Comparison of ENCODE assay signal across 8 mouse cellular contexts in the genomic region with DNA sequence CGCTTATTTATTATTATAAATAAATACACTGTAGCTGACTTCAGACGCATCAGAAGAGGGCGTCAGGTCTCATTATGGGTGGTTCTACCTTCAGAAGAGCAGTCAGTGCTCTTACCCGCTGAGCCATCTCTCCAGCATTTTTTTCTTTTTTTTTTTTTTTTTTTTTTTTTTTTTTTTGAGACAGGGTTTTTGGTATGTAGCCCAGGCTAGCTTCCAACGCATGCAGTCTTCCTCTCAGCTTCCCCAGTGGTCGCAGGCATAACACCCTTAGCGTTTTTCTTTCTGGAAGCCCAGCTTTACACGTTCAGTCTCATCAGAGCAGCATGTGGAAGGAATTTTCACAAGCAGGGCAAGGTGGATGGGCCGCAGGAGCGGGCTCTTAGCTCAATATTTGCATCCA. TPM values are rescaled to one million over a fixed set of nuclear protein-coding genes. Genes with fewer than 3 reads are reported as not detected.
DNase-seq lines count a peak whose midpoint lies in the region; ATAC-seq and TF ChIP-seq lines count a peak whose summit lies in the region.

No protein-coding gene starts in this region.

- H3K27ac ChIP-seq in heart, embryonic 11.5 days (ENCODE audit: low read depth, low read length) = no peak overlapping the region
- no peak overlapping the region for H3K27ac ChIP-seq in hindbrain, embryonic 10.5 days
- H3K27ac ChIP-seq in macrophage = no peak overlapping the region

- H3K27me3 ChIP-seq in heart, embryonic 11.5 days (ENCODE audit: control insufficient read depth, insufficient read depth, low read length) = peaks cover 28% of the 10 kb centered on the region
- peaks cover 43% of the 10 kb centered on the region for H3K27me3 ChIP-seq in E14TG2a.4 (ENCODE audit: insufficient read depth, low read length)
- H3K27me3 ChIP-seq in hindbrain, embryonic 10.5 days (ENCODE audit: insufficient read depth, poor library complexity, severe bottlenecking) = peaks cover 45% of the 10 kb centered on the region

- no peak for ATAC-seq in heart, embryonic 11.5 days (replicated peaks; ENCODE audit: insufficient number of reproducible peaks, low FRiP score, low TSS enrichment)

- 37% methylated on average over 10 of the region's 10 CpGs for WGBS in heart, embryonic 11.5 days (ENCODE audit: insufficient replicate concordance)
- WGBS in hindbrain, embryonic 10.5 days = 39% methylated on average over 10 of the region's 10 CpGs
- WGBS in macrophage (ENCODE audit: missing documents) = 34% methylated on average over 10 of the region's 10 CpGs

- TF ChIP-seq CTCF in E14TG2a.4 (conservative IDR thresholded peaks at IDR 0.05; ENCODE audit: low read length) = no peak

- H3K4me3 ChIP-seq in heart, embryonic 11.5 days (ENCODE audit: low read depth, low read length) = peak overlapping the region; percentile 62; the same call in 1 of the 2 replicates
- H3K4me3 ChIP-seq in E14TG2a.4 (replicated peaks; ENCODE audit: low read length) = 0 out of 2 replicates have a peak overlapping the region, but pooled peaks have one; percentile 37
- H3K4me3 ChIP-seq in hindbrain, embryonic 10.5 days = peak overlapping the region; percentile 71
- H3K4me3 ChIP-seq in macrophage (ENCODE audit: inconsistent target) = peak overlapping the region; percentile 90; the same call in 1 of the 2 replicates

- no peaks in the 10 kb centered on the region; the same call in 1 of the 2 replicates for H3K36me3 ChIP-seq in heart, embryonic 11.5 days (ENCODE audit: control insufficient read depth, insufficient read depth, low read length)
- H3K36me3 ChIP-seq in E14TG2a.4 (ENCODE audit: insufficient read depth, low read length) (peaks cover 21% of the 10 kb centered on the region), macrophage (ENCODE audit: inconsistent target) (peaks cover 26% of the 10 kb centered on the region; the same call in 1 of the 2 replicates)
- H3K36me3 ChIP-seq in hindbrain, embryonic 10.5 days = peaks cover 30% of the 10 kb centered on the region

- no peak overlapping the region for H3K9ac ChIP-seq in heart, embryonic 11.5 days (ENCODE audit: low read depth, low read length)

- H3K79me2 ChIP-seq in macrophage (ENCODE audit: inconsistent target) = peaks cover 9% of the 10 kb centered on the region; the same call in 1 of the 2 replicates

- peak overlapping the region; percentile 86 for H3K4me2 ChIP-seq in heart, embryonic 11.5 days

- no peak for DNase-seq in heart, postnatal 4 days
- DNase-seq in hindbrain, embryonic 10.5 days (ENCODE audit: low spot score) = no peak
- no peak for DNase-seq in right cerebral cortex, postnatal 4 days
- no peak for DNase-seq in embryo, embryonic 10.5 days (ENCODE audit: low spot score)
- DNase-seq in spleen, adult 18-20 months = no peak

- no peaks in the 10 kb centered on the region for H3K9me3 ChIP-seq in heart, embryonic 11.5 days (replicated peaks; ENCODE audit: control insufficient read depth, low read length)
- no peaks in the 10 kb centered on the region for H3K9me3 ChIP-seq in E14TG2a.4 (ENCODE audit: low read length)
- no peaks in the 10 kb centered on the region for H3K9me3 ChIP-seq in hindbrain, embryonic 10.5 days

- peaks cover 13% of the 10 kb centered on the region for H3K4me1 ChIP-seq in heart, embryonic 11.5 days (ENCODE audit: control insufficient read depth, insufficient read depth, low read length)
- peaks cover 43% of the 10 kb centered on the region for H3K4me1 ChIP-seq in E14TG2a.4 (replicated peaks; ENCODE audit: low read depth, low read length)
- H3K4me1 ChIP-seq in hindbrain, embryonic 10.5 days (replicated peaks) = peaks cover 44% of the 10 kb centered on the region

RNA-seq across cellular contexts. Expression of a gene that starts 0.5 kb away (rescaled TPM):
- 17.8 and 18.5 TPM in 2 replicates for polyA plus RNA-seq in heart, embryonic 11.5 days (2014; fragmentation: Nextera tagmentation; extraction: Ambion mirVana)
- 1 to 10 TPM; 6.7 to 7.0 TPM for total RNA-seq in heart, postnatal 4 days (2021)
- 41.9 and 43.1 TPM in 2 replicates for polyA plus RNA-seq in hindbrain, embryonic 10.5 days (2016; fragmentation: Nextera tagmentation; extraction: Ambion mirVana)
- 10 to 100 TPM; 11.1 to 83.6 (median 43.5) TPM for total RNA-seq in macrophage (2018; cell fraction: chromatin; rRNA removed)
- 10 to 100 TPM; 12.4 to 22.9 (median 17.7) TPM for total RNA-seq in macrophage (2018; cell fraction: cytosol; rRNA removed)
- total RNA-seq in macrophage (2018; cell fraction: nucleus; rRNA removed) = 10 to 100 TPM; 11.2 to 37.0 (median 21.0) TPM
- 16.7 to 41.8 TPM (median 18.2 TPM) in 3 replicates for polyA plus RNA-seq in macrophage (2018)

RNA-seq across cellular contexts. Expression of a gene that starts 2.9 kb away (rescaled TPM):
- polyA plus RNA-seq in heart, embryonic 11.5 days (2014; fragmentation: Nextera tagmentation; extraction: Ambion mirVana) = 2.2 and 3.2 TPM in 2 replicates
- total RNA-seq in heart, postnatal 4 days (2021) = not detected
- 19.4 and 38.1 TPM in 2 replicates for polyA plus RNA-seq in hindbrain, embryonic 10.5 days (2016; fragmentation: Nextera tagmentation; extraction: Ambion mirVana)
- not detected for total RNA-seq in macrophage (2018; cell fraction: chromatin; rRNA removed)
- total RNA-seq in macrophage (2018; cell fraction: cytosol; rRNA removed) = not detected
- total RNA-seq in macrophage (2018; cell fraction: nucleus; rRNA removed) = not detected
- polyA plus RNA-seq in macrophage (2018) = not detected in 3 replicates

RNA-seq across cellular contexts. Expression of a gene that starts 40.5 kb away (rescaled TPM):
- 29.8 and 32.9 TPM in 2 replicates for polyA plus RNA-seq in heart, embryonic 11.5 days (2014; fragmentation: Nextera tagmentation; extraction: Ambion mirVana)
- total RNA-seq in heart, postnatal 4 days (2021) = 10 to 100 TPM; 56.2 to 56.3 TPM
- 54.9 and 55.3 TPM in 2 replicates for polyA plus RNA-seq in hindbrain, embryonic 10.5 days (2016; fragmentation: Nextera tagmentation; extraction: Ambion mirVana)
- 10 to 100 TPM; 29.2 to 81.4 (median 54.8) TPM for total RNA-seq in macrophage (2018; cell fraction: chromatin; rRNA removed)
- 10 to 100 TPM; 18.2 to 27.6 (median 22.6) TPM for total RNA-seq in macrophage (2018; cell fraction: cytosol; rRNA removed)
- 10 to 100 TPM; 20.3 to 52.7 (median 31.9) TPM for total RNA-seq in macrophage (2018; cell fraction: nucleus; rRNA removed)
- polyA plus RNA-seq in macrophage (2018) = 17.0 to 28.3 TPM (median 19.3 TPM) in 3 replicates

Comparison
In these comparisons a context has a peak if more than half of its experiments do, and no peak if none do; other contexts are left out.
1. H3K4me3 ChIP-seq: peak in every context shown above with its lines; median percentile 90 in macrophage; 71 in hindbrain, embryonic 10.5 days; 62 in heart, embryonic 11.5 days; 37 in E14TG2a.4.